Mouse (Mus musculus) layer of hippocampus, adult 18-20 months (tissue): Measurements from ENCODE around the gene Vegfa. TPM values are rescaled to one million over a fixed set of nuclear protein-coding genes. Genes with fewer than 3 reads are reported as not detected.

Experiments used
- DNase-seq, 2 experiments: peaks; one replicate each; pipeline ENCODE4 v3.0.0; 2022; ENCODE audit warnings: low spot score in 2 of 2
- total RNA-seq, 2 experiments: library from RNA; stranded (reverse); gene quantifications; 2 replicates each; pipeline ENCODE4 v1.2.3; 2021

Vegfa gene
- total RNA-seq, 2 experiments from 2014 or later = 61.8 to 68.9 TPM

DNA sequence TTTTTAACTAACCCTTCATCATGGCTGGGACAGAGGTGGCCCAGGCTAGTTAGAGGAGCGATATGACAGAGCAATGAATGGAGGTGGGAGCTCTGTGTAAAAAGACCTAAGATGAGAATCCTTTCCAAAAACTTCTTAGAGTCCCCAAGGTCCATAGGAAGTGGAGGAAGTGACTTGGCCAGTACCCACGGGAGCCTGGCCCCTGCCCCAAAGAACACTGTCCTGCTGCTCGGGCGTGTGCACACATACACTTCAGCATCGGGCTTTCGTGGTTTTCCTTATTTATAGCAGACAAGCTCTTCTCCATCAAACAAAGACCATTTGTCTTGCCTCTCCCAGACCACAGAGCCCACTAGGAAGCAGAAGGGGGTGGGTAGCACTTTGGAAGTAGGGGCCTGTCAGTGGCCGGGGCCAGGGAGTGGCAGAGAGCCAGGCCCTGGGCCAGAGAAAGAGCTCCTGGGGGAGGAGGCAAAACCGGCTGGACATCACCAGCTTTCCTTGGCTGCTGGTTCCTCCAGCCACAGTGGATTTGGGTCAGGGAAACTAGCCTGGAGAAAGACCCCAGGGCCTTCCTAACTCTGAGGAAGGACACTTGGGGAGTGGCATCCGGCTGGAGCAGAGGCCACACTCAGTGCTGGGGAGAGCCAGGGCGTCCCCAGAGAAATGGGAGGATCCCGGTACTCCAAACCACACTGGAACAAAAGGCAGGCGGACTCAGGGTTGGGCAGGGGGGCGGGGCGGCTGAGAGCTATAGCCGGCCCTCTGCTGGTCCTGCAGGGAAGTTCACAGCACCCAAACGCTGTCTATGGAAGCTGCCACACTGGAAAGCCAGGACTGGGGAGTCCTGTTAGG lies 4.9 kb downstream of the Vegfa start:
- DNase-seq = peak in 1 of 2 experiments; percentile 49

- no peak for DNase-seq
These were observed 6.1 kb downstream of the Vegfa start for GRCm38 (mm10) chr17:46025927-46026668.

DNA sequence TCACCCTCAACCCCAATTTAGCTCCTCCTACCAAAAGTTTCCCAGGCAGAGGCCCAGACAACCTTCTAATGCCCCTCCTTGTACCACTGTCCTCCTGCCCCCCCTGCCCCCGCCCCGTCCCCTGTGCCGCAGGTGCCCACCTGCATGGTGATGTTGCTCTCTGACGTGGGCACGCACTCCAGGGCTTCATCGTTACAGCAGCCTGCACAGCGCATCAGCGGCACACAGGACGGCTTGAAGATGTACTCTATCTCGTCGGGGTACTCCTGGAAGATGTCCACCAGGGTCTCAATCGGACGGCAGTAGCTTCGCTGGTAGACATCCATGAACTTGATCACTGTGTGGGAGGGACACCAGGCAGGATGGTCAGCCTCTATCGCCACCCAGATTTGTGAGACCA lies 7.0 kb downstream of the Vegfa start:
- DNase-seq = no peak

DNA sequence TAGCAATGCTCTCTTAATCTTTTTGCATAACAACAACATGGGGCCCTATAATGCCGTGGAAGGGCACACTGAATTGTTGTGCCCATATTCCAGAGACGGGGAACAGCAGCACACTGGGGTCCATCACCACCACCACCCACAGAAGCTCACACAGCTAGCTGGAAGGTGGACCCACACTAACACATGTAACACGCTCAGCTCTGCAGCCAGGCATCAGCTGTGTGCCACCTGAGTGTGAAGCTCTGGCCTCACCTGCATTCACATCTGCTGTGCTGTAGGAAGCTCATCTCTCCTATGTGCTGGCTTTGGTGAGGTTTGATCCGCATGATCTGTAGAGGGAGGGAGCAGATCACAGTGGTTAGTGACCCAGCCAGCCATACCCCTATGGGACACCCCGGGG lies 8.0 kb downstream of the Vegfa start:
- DNase-seq = no peak

DNA sequence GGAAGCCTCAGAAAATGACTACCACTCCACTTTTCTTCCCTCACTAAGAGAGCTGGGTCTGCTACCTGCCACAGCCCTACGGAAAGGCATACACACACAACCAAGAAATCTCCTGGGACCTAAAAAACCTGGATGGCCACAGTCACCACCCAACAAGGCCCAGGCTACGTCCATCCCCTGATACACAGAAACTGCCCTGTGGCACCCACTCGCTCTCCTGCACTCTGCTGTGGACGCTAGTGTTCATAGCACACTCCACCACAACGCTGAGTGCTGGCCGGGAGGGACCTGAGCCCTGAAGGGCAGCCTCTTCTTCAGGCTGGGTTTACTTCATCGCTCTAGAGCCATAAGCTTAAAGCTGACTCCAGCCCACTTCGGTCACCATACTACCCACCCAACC lies 8.6 kb downstream of the Vegfa start:
- DNase-seq = no peak

DNA sequence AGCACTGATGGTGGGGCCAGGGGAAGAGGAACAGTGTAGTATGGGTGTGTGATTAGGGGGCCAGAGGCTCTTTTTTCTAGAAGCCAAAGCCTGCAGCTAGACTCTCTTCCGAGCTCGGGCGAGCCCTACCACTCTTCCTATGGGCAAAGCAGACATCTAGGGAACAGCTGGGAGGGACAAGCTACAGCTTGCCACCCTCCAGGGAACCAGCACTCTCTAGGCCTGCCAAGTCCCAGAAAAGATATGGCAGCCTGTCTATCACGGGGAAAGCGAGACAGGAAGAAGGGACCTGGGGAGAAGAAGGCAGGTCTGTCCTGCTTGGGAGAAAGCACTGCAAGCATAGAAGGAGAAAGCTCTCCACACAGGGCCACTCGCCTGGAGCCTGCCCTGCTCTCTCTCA lies 9.2 kb downstream of the Vegfa start:
- no peak for DNase-seq

DNA sequence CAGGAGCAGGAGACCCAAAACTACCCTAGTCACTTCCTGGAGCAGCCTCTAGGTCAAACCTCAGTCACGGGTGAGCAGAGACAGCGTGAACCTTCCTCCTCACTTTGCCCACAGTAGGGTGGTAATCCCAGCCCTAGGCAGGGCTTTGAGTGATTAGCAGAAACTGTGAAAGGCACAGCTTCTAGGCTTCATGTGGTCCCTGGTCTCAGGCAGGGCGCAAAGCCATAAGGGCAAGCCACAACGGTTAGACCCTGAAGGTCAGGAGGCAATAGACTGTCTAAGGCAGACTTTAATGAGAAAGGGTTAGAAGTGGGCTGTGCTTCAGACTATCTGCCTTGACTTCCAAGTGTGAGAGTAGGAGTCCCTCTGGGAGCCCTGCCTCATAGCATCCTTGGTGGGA lies 9.7 kb downstream of the Vegfa start:
- DNase-seq = no peak

- no peak for DNase-seq
These were observed 10.4 kb downstream of the Vegfa start for GRCm38 (mm10) chr17:46021760-46022159.

DNA sequence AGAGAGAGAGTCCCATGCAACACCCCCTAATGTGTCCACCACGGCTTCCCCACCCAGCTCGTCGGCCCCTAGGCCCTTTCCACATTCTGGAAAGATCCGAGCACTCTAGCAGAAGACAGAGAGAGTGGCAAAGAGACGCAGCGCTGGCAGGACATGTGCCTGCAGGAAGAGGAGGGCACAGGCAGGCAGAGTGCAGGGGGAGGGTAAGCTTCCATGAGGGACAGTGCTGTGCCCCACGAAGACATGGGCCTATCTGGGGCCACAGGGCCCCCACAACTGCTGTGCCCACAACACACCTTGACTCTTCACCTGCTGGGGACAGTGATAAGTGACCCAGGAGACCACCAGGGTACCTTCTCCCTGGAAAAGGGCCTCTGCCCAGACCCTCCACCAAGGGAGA lies 11.0 kb downstream of the Vegfa start:
- DNase-seq = no peak

DNA sequence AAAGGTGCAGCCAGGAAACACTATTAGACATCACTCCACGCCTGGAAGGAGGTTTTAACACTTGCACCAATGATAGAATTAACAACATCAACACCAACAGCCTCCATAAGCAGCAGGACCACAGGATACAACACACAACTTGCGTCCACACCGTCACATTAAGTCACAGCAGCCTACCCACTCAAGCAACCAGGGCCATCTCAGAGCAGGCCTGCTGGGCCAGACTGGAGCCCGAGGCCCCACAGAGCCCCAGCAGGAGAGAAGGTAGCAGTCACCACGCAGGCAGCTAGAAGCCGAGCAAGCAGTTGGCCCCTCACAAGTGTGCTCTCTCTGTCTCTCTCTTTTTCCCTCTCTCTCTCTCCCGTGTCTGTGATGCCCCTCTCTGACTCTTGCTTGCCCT lies 11.6 kb downstream of the Vegfa start:
- DNase-seq = no peak

- no peak for DNase-seq
These were observed 13.5 kb downstream of the Vegfa start for GRCm38 (mm10) chr17:46018736-46019004.

DNA sequence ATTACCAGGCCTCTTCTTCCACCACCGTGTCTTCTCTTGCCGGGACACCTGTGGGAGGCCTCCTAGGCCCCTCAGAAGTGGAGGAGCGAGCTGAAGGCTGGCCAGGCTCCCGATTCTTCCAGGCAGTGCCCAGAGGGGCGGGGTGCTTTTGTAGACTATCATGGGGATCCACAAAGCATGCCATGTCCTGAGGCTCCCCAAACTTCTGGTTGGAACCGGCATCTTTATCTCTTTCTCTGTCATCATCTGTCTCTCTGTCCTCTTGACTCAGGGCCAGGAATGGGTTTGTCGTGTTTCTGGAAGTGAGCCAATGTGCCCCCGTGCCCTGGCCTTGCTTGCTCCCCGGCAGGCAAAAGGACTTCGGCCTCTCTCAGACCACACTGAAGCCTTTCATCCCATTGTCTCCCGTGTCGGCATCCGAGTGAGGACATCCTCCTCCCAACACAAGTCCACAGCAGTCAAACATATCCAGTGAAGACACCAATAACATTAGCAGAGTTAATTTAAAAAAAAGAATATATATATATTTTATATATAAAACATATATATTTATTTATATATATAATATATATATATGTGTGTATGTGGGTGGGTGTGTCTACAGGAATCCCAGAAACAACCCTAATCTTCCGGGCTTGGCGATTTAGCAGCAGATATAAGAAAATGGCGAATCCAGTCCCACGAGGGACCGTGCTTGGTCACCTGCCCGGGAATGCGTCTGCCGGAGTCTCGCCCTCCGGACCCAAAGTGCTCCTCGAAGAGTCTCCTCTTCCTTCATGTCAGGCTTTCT lies 14.0 kb downstream of the Vegfa start:
- DNase-seq = no peak

DNA sequence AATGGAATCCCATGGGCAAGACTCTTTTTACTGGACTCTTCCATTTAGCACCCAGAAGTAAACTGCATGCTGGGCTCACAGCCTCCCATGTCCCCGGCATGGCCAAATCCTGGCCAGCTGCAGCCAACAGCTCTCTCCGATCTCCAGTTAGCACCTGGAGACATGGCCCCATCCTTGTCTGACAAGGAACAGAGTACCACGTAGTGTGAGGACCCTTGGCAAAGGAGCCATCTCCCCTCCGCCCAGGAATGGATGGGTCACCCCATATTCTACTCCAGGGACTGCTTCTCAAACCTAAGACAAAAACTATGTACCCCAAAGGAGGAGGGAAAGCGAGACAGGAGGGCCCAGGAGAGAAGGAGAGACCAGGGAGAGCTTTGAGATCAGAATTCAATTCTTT lies 15.6 kb downstream of the Vegfa start:
- no peak for DNase-seq

- no peak for DNase-seq
These were observed 16.2 kb downstream of the Vegfa start for GRCm38 (mm10) chr17:46015967-46016366.

- DNase-seq = no peak
These were observed 17.2 kb downstream of the Vegfa start for GRCm38 (mm10) chr17:46014935-46015334.

DNA sequence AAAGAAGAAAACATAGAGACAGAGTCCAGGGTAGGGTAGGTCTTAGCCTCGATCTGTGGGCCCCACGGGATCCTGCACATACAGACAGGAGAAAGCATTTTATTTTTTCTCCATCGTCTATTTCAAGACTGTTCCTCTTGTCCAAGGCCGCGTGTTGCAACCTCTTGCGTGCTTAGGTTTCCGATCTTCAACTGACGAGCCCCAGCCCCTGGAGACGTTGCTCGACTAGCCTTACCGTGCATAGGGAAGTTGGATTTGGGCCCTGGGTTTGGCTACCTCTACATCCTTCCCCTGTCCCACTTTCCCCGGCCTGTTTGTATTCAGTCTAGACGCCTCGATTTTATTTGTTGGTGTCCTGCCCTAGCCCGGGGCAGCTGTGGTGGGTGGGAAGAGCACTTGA lies 18.6 kb downstream of the Vegfa start:
- no peak for DNase-seq

- DNase-seq = no peak
These were observed 20.0 kb downstream of the Vegfa start for GRCm38 (mm10) chr17:46012211-46012610.

GRCm38 (mm10) chr17:46010462-46010861 lies 21.7 kb downstream of the Vegfa start:
- DNase-seq = no peak

- DNase-seq = no peak
These were observed 23.0 kb downstream of the Vegfa start for GRCm38 (mm10) chr17:46009182-46009581.

GRCm38 (mm10) chr17:46005458-46005857 lies 26.7 kb downstream of the Vegfa start:
- DNase-seq = no peak

- no peak for DNase-seq
These were observed 27.7 kb downstream of the Vegfa start for GRCm38 (mm10) chr17:46004482-46004881.
